Comparison of ENCODE assay signal across 12 mouse cellular contexts in genomic region chr12:117450106-117450505, GRCm38 (mm10).
DNase-seq lines count a peak whose midpoint lies in the region; ATAC-seq lines count a peak whose summit lies in the region.
"Had no signal": no experiment of that assay in that cellular context is flagged by ENCODE, and none has a peak within 500 bp of the region (broad histone marks: within the 10 kb centered on the region; RNA-seq: fewer than 3 reads in every experiment).

No protein-coding gene starts in this region.

- no peak overlapping the region for H3K9ac ChIP-seq in kidney, embryonic 16.5 days (replicated peaks; ENCODE audit: low read length)
- no peak overlapping the region for H3K9ac ChIP-seq in intestine, embryonic 16.5 days (ENCODE audit: low read depth, low read length)
- H3K9ac ChIP-seq in stomach, embryonic 14.5 days (replicated peaks; ENCODE audit: low read depth, low read length): no peak overlapping the region

- H3K4me2 ChIP-seq in kidney, embryonic 16.5 days (replicated peaks; ENCODE audit: low read depth, low read length): no peak overlapping the region
- H3K4me2 ChIP-seq in intestine, embryonic 16.5 days (ENCODE audit: low read depth, low read length): no peak overlapping the region
- H3K4me2 ChIP-seq in stomach, embryonic 14.5 days (replicated peaks; ENCODE audit: low read depth, low read length): no peak overlapping the region

- peaks cover 10% of the 10 kb centered on the region; the same call in 1 of the 2 replicates for H3K4me1 ChIP-seq in kidney, embryonic 16.5 days (ENCODE audit: insufficient read depth, low read length)
- peaks cover 13% of the 10 kb centered on the region for H3K4me1 ChIP-seq in embryonic facial prominence, embryonic 10.5 days
- 0 out of 2 replicates have a peak, but pooled peaks cover 8% of the 10 kb centered on the region for H3K4me1 ChIP-seq in intestine, embryonic 16.5 days (ENCODE audit: control insufficient read depth, insufficient read depth, low read length)
- 0 out of 2 replicates have a peak, but pooled peaks cover 3% of the 10 kb centered on the region for H3K4me1 ChIP-seq in stomach, embryonic 14.5 days (ENCODE audit: control insufficient read depth, insufficient read depth, low read length)

- H3K36me3 ChIP-seq in kidney, embryonic 16.5 days (ENCODE audit: insufficient read depth, low read length): no peaks in the 10 kb centered on the region
- no peaks in the 10 kb centered on the region for H3K36me3 ChIP-seq in embryonic facial prominence, embryonic 10.5 days (replicated peaks)
- no peaks in the 10 kb centered on the region for H3K36me3 ChIP-seq in intestine, embryonic 16.5 days (ENCODE audit: control insufficient read depth, insufficient read depth, low read length)
- H3K36me3 ChIP-seq in stomach, embryonic 14.5 days (ENCODE audit: control insufficient read depth, insufficient read depth, low read length): no peaks in the 10 kb centered on the region

- no peak overlapping the region for H3K27ac ChIP-seq in kidney, embryonic 16.5 days (ENCODE audit: low read length)
- 0 out of 2 replicates have a peak overlapping the region, but pooled peaks have one; percentile 14 for H3K27ac ChIP-seq in embryonic facial prominence, embryonic 10.5 days (replicated peaks)
- H3K27ac ChIP-seq in intestine, embryonic 16.5 days (ENCODE audit: low read length): no peak overlapping the region
- H3K27ac ChIP-seq in stomach, embryonic 14.5 days (ENCODE audit: low read length): no peak overlapping the region

- H3K9me3 ChIP-seq in kidney, embryonic 16.5 days (ENCODE audit: low read length): no peaks in the 10 kb centered on the region
- no peaks in the 10 kb centered on the region for H3K9me3 ChIP-seq in embryonic facial prominence, embryonic 10.5 days
- no peaks in the 10 kb centered on the region for H3K9me3 ChIP-seq in intestine, embryonic 16.5 days (ENCODE audit: control insufficient read depth, low read length)
- H3K9me3 ChIP-seq in stomach, embryonic 14.5 days (ENCODE audit: control insufficient read depth, low read depth, low read length): no peaks in the 10 kb centered on the region

- ATAC-seq in kidney, embryonic 16.5 days (ENCODE audit: low FRiP score, low TSS enrichment): no peak
- peak; percentile 58; the same call in 1 of the 2 replicates for ATAC-seq in intestine, embryonic 16.5 days
- peak; percentile 58 for ATAC-seq in stomach, embryonic 14.5 days (ENCODE audit: insufficient number of reproducible peaks, insufficient read depth, low FRiP score, low read depth)
- ATAC-seq in granulocyte monocyte progenitor cell, adult 5-6 weeks (replicated peaks; ENCODE audit: poor library complexity, severe bottlenecking): no peak
- ATAC-seq: Patski had no signal

- DNase-seq in kidney, postnatal 14 days: peak; percentile 12
- DNase-seq in embryonic facial prominence, embryonic 10.5 days (ENCODE audit: low spot score): no peak
- no peak for DNase-seq in frontal cortex, postnatal 14 days (ENCODE audit: low spot score in 2 of 2)
- no peak for DNase-seq in cerebellum, adult 8-10 months
- DNase-seq: cerebellum, adult 9-10 months; kidney, adult 11 months; midbrain, embryonic 14.5 days had no signal

- H3K4me3 ChIP-seq in kidney, embryonic 16.5 days (ENCODE audit: low read length): no peak overlapping the region
- no peak overlapping the region for H3K4me3 ChIP-seq in embryonic facial prominence, embryonic 10.5 days
- no peak overlapping the region for H3K4me3 ChIP-seq in intestine, embryonic 16.5 days (ENCODE audit: low read length)
- H3K4me3 ChIP-seq in stomach, embryonic 14.5 days (ENCODE audit: low read depth, low read length): no peak overlapping the region

- H3K27me3 ChIP-seq in kidney, embryonic 16.5 days (ENCODE audit: insufficient read depth, low read length): no peaks in the 10 kb centered on the region
- no peaks in the 10 kb centered on the region for H3K27me3 ChIP-seq in embryonic facial prominence, embryonic 10.5 days (replicated peaks; ENCODE audit: low read depth, poor library complexity, severe bottlenecking)
- no peaks in the 10 kb centered on the region for H3K27me3 ChIP-seq in intestine, embryonic 16.5 days (replicated peaks; ENCODE audit: control insufficient read depth, insufficient read depth, low read length)
- no peaks in the 10 kb centered on the region for H3K27me3 ChIP-seq in stomach, embryonic 14.5 days (ENCODE audit: control insufficient read depth, insufficient read depth, low read length)
- H3K27me3 ChIP-seq: Patski had no signal

Comparison
In these comparisons a context has a peak if more than half of its experiments do, and no peak if none do; other contexts are left out.
1. ATAC-seq: peak in intestine, embryonic 16.5 days (single experiment) and stomach, embryonic 14.5 days (single experiment); none in kidney, embryonic 16.5 days (single experiment) and granulocyte monocyte progenitor cell, adult 5-6 weeks (single experiment).